Mouse (Mus musculus) hindbrain, embryonic 12.5 days (tissue): ENCODE results near the gene Ncoa7. TPM values are rescaled to one million over a fixed set of nuclear protein-coding genes. Genes with fewer than 3 reads are reported as not detected.
A peak's percentile ranks its signal among the peaks of the same experiment; 100 is the strongest.

Source experiments
- ATAC-seq: fragments of 200-750 bp; cut with Nextera tagmentation; 2 replicates; pipeline ENCODE4 v1.8.0; 2017; ENCODE audit warnings: moderate TSS enrichment; ENCODE audit not compliant: low FRiP score
- H3K27ac ChIP-seq: fragments of 300-500 bp; sonication (generic); 2 replicates; pipeline ENCODE4 v1.5.1; 2016; ENCODE audit warnings: mild to moderate bottlenecking
- H3K27me3 ChIP-seq: fragments of 300-500 bp; sonication (generic); 2 replicates; pipeline ENCODE4 v1.6.1; 2016; ENCODE audit warnings: mild to moderate bottlenecking
- H3K36me3 ChIP-seq: fragments of 300-500 bp; sonication (generic); 2 replicates; pipeline ENCODE4 v1.6.1; 2016; ENCODE audit warnings: mild to moderate bottlenecking
- H3K4me1 ChIP-seq: fragments of 300-500 bp; sonication (generic); 2 replicates; pipeline ENCODE4 v1.6.1; 2016
- H3K4me2 ChIP-seq: fragments of 300-500 bp; sonication (generic); replicated peaks from 2 replicates; pipeline ENCODE4 v1.6.1; 2016; ENCODE audit warnings: mild to moderate bottlenecking
- H3K4me3 ChIP-seq: fragments of 300-500 bp; sonication (generic); 2 replicates; pipeline ENCODE4 v1.5.1; 2016; ENCODE audit warnings: mild to moderate bottlenecking
- H3K9ac ChIP-seq: fragments of 300-500 bp; sonication (generic); 2 replicates; pipeline ENCODE4 v1.6.1; 2016; ENCODE audit warnings: mild to moderate bottlenecking, moderate library complexity
- H3K9me3 ChIP-seq: fragments of 300-500 bp; sonication (generic); replicated peaks from 2 replicates; pipeline ENCODE4 v1.6.1; 2016; ENCODE audit warnings: mild to moderate bottlenecking
- WGBS: fragments of 180-500 bp; shearing (Covaris S2); methylation state at CpG from one replicate; pipeline ENCODE4 v1.1.7; 2016; 5-methylcytosine and 5-hydroxymethylcytosine counted together
- polyA plus RNA-seq: library from polyadenylated mRNA; unstranded; fragments of >200 nt; fragmentation: Nextera tagmentation; extraction: Ambion mirVana; gene quantifications from 2 replicates; pipeline ENCODE4 v1.2.1, GENCODE M21; 2016

The Ncoa7 gene
- polyA plus RNA-seq: 8.6 and 11.3 TPM in 2 replicates

DNA sequence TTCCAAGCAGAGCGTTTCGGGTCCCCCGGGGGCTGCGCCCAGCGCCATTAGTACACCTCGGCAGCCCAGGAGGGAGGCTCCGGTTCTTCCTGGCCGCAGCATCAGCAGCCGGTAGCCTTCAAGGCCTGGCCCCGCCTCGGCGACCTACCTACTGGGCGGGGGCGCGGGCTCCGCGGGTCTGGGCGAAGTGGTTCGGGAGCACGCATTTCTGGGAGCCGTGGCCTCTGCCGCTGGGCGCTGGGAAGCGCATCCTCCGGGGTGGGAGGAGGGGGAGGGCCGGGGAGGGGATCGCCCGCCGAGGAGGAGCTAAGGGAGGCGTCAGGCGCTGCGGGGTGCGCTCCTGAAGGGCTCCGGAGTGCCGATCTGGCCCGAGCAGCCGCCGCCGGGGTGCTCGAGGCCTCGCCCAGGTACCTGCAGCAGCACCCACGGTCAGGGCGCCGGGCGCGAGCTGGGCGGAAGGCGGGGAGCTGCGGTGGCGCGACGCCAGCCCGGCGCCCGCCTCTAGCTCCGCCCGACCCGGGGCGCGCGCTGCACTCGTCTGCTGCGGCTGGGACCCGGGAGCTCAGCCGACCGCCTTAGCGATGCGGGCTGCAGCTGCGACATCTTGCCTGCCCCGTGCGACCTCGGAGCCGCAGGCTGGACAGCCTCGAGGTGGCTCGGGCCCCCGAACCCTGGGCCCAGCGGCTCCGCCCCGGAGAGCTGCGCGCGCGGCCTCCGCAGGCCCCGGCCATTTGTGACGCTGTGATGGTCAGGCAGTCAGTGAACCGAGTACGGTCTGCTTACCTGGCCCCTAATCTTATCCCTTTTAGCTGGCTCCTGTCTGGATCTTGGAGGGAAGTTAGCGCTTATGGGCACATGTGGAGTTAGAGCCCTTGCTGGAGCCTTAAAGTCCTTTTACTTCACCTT, at the start of gene Ncoa7:
TSS of gene Ncoa7 (minus strand) at position 646 of the 906 bp plus-strand sequence.
- WGBS: under 1% methylated on average over 70 of the region's 89 CpGs

DNA sequence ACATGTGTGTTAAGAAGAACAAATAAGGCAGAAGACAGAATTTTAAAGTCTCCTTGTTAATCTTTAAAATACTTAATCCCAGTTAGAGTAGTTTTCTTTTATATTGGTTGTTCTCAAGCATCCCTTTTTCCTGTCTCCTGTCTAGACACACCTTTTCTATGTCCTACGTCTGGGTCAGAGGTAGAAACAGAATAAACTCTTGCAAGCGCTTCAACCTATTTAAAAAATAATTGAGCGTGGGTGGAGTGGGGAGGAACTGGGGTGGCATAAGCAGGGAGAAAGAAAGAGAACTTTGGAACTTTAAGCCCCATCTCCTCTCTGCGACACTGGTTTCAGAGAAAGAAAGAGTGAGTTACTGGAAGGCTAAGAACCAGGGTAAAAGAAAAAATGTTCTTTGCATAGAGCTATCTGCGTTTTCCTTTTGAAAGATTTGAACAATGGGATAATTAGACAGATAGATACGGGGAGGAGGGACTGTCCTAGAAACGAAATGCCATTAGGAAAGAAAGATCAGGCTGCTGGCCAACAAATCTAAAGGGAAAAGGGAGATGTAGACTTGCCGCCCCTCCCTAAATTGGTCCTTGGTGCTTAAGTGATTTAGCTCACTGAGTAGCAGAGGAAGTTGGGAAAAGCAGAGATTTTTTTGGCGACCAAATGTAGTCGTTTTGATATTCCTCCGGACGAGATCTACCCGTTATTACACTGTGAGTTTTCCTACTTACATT, 42.1 kb upstream of the Ncoa7 start:
- Histone ChIP-seq H3K9ac (no peak overlapping the region), H3K4me3 (no peak overlapping the region), H3K4me2 (no peak overlapping the region), H3K9me3 (no peaks in the 10 kb centered on the region), H3K27ac (no peak overlapping the region), H3K27me3 (peaks cover 54% of the 10 kb centered on the region), H3K36me3 (no peaks in the 10 kb centered on the region), H3K4me1 (peaks cover 23% of the 10 kb centered on the region)
- ATAC-seq: no peak
- 13% methylated on average over 13 of the region's 13 CpGs for whole genome bisulfite sequencing

More for the DNA sequence above, at the start of gene Ncoa7:
- Histone ChIP-seq H3K27ac (peak within 1 kb of the TSS; percentile 94), H3K27me3 (no peaks in the 10 kb centered on the region), H3K9ac (peak within 1 kb of the TSS; percentile 77), H3K4me3 (peak within 1 kb of the TSS; percentile 70), H3K4me1 (0 out of 2 replicates have a peak, but pooled peaks cover 2% of the 10 kb centered on the region), H3K36me3 (no peaks in the 10 kb centered on the region), H3K9me3 (no peaks in the 10 kb centered on the region), H3K4me2 (peak within 1 kb of the TSS; percentile 52)
- peak; percentile 95 for ATAC-seq

DNA sequence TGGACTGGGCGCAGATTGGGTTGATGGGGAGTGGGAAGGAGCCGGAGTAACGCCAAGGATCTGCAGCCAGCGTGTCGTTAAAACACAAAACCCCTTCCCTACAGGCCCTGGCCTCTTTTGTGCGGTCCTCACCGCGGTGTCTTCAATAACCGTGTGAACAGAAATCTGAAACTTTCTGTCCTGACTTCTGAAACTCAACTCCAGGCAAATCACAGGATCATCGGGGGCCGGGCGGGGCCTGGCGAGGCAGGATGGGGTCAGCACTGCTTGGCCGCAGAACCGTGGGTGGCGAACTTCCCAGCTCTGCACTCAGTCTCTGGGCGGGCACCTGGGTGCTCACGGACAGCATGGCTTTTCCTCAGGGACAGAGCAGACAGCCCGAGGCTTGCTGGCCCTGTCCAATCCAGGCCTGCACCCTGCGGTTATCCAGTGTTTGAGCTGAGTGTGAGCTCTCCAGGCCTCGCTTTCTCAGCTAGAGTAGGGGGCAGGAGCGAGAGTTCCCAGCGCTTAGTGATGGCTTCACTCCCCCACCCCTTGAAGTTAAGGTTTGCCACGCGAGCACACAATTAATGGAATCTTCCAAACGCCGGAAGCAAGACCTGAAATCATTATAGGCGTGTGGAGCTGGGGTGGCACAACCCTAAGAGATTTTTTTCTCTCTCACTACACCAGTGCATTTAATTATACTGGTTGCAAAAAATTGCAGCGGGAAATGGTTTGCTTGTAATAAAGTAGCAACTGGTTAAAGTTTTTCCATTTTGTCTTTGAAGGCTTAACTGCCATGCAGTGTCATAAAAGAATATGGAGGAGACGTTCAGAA, 41.3 kb upstream of the Ncoa7 start:
- Histone ChIP-seq H3K36me3 (no peaks in the 10 kb centered on the region), H3K4me3 (peak overlapping the region; percentile 62), H3K4me1 (peaks cover 23% of the 10 kb centered on the region), H3K9ac (peak overlapping the region; percentile 23; the same call in 1 of the 2 replicates), H3K27ac (0 out of 2 replicates have a peak overlapping the region, but pooled peaks have one; percentile 1), H3K27me3 (peaks cover 54% of the 10 kb centered on the region), H3K4me2 (peak overlapping the region; percentile 85), H3K9me3 (no peaks in the 10 kb centered on the region)
- WGBS: 1% methylated on average over 30 of the region's 30 CpGs
- ATAC-seq: 0 out of 2 replicates have a peak, but pooled peaks have one; percentile 4

DNA sequence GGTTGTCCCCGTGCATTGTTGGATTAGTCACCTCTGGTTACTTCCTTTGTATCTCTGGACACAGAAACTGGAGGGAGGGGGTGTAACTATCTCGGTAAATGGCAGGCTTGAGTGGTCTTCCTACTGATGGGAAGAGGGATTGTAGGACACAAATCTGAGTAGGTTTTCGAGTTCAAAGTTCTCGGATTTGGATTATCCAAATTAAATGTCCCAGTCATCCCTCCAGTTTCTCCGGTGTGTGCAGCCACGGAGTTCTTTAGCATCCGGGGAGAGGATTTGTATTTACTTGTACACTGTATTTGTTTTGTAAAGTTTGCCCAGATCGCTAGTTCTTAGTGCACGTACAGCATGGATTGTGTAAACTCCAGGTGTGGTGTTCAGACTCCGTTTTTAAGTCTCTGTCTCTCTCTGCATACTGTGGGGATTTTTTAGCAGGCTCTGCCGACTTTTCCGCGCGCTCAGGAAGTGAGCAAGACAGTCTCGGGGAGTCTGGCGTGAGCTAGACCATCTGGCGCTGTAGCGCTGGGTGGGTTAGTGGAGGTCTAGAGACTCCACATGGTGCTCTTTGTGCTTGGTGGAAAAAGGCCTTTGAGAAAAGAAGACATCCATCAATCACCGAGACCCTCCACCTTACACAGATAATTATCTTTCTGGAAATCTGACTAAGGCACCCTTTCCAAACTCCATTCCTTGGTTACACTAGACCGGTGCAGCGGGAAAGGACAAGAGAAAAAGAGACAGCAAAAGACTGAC, 40.5 kb upstream of the Ncoa7 start:
- H3K27ac ChIP-seq: 0 out of 2 replicates have a peak overlapping the region, but pooled peaks have one; percentile 1
- peak; percentile 18; the same call in 1 of the 2 replicates for ATAC-seq
- peaks cover 23% of the 10 kb centered on the region for H3K4me1 ChIP-seq
- peaks cover 54% of the 10 kb centered on the region for H3K27me3 ChIP-seq
- H3K9ac ChIP-seq: no peak overlapping the region
- H3K9me3 ChIP-seq: no peaks in the 10 kb centered on the region
- no peaks in the 10 kb centered on the region for H3K36me3 ChIP-seq
- H3K4me3 ChIP-seq: peak overlapping the region; percentile 62
- peak overlapping the region; percentile 85 for H3K4me2 ChIP-seq
- WGBS: under 1% methylated on average over 21 of the region's 21 CpGs

DNA sequence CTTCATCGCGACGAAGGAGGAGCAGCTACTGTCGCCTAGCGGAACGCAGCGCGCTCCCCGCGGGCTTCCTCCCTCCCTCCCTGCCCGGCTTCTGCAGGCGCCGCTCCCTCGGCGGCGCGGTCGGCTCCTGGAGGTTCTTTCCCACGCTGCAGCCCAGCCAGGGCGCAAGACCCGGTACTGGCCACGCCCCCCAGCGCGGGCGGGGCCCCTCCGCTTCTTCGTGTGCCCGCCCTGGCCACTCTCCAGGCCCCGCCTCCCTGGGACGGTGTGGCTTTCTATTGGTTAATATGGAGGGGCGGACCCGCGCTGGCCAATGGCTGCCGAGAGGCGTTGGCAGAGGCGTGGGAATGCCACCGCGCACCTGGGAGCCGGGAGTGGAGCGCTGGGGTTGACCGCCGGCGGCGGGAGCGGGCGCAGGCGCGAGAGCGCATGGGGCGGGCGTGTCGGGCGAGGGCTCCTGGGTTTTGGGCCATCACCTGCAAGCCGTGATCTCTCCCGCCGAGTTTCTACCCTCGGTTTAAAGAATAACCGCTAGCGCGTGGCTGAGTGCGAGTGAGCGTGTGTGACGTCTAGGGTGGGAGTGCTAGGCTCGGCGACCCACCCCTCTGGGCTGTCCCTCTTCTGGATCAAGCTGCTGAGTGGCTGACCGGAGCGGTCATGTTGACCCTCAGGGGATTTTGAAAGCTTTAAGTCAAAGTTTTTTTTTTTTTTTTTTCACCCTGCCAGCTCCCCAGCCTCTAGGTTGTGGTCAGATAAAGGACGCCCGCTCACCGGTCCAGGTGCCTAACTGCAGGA, 39.7 kb upstream of the Ncoa7 start, which contains the start of gene Hey2:
TSS of gene Hey2 (minus strand) at position 159 of the 795 bp plus-strand sequence.
- Histone ChIP-seq H3K9ac (peak within 1 kb of the TSS; percentile 65), H3K27ac (0 out of 2 replicates have a peak within 1 kb of the TSS, but pooled peaks have one; percentile 1), H3K9me3 (no peaks in the 10 kb centered on the region), H3K4me1 (peaks cover 23% of the 10 kb centered on the region), H3K27me3 (peaks cover 54% of the 10 kb centered on the region), H3K4me2 (peak within 1 kb of the TSS; percentile 85), H3K4me3 (peak within 1 kb of the TSS; percentile 62), H3K36me3 (no peaks in the 10 kb centered on the region)
- under 1% methylated on average over 69 of the region's 70 CpGs for WGBS
- ATAC-seq: peak; percentile 100

DNA sequence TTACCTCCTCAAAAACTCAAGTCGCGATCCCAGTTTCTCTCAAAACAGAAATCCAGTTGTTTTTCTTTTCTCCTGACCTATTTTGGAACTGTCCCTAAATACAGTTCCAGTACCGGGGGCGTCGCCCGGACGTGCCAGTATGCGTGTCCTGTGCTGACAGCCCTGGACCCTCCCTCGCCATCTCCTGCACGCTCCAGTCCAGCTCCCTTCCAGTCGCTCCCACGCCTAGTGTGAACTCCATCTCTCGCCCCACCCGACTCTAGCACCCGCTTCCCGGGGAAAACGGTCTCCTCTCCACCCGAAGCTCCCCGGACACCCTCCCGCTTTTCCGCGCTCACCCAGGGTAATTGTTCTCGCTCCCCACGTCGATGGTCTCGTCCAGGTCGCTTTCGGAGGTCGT, 39.1 kb upstream of the Ncoa7 start:
- Histone ChIP-seq H3K9me3 (no peaks in the 10 kb centered on the region), H3K4me3 (peak overlapping the region; percentile 62), H3K27me3 (peaks cover 54% of the 10 kb centered on the region), H3K4me2 (peak overlapping the region; percentile 85), H3K9ac (peak overlapping the region; percentile 65), H3K27ac (no peak overlapping the region), H3K36me3 (no peaks in the 10 kb centered on the region), H3K4me1 (peaks cover 23% of the 10 kb centered on the region)
- ATAC-seq: peak; percentile 76
- WGBS: under 1% methylated on average over 29 of the region's 29 CpGs

DNA sequence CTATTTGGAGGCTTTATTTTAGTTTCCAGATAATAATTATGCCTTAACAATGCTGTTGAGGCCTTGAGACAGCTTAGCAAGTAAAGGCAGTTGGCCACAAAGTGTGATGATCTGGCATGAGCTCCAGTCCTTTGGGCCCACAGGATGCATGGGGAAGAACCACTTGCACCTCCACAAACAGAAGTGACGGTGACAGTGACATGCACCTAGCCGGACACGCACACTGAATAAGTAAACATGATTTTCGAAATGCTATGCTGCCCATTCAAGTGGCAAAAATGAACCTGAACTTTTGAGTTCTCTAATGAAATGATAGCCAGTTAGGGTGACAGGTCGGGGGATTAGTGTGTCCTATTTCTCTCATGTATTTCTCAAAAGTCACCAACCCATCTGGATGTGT, 37.7 kb upstream of the Ncoa7 start:
- H3K9ac ChIP-seq: no peak overlapping the region
- 75% methylated on average over 5 of the region's 5 CpGs for WGBS
- no peaks in the 10 kb centered on the region for H3K36me3 ChIP-seq
- H3K4me3 ChIP-seq: no peak overlapping the region
- no peaks in the 10 kb centered on the region for H3K9me3 ChIP-seq
- ATAC-seq: no peak
- H3K27me3 ChIP-seq: peaks cover 41% of the 10 kb centered on the region
- no peak overlapping the region for H3K27ac ChIP-seq
- 0 out of 2 replicates have a peak overlapping the region, but pooled peaks have one; percentile 2 for H3K4me2 ChIP-seq
- peaks cover 23% of the 10 kb centered on the region for H3K4me1 ChIP-seq

DNA sequence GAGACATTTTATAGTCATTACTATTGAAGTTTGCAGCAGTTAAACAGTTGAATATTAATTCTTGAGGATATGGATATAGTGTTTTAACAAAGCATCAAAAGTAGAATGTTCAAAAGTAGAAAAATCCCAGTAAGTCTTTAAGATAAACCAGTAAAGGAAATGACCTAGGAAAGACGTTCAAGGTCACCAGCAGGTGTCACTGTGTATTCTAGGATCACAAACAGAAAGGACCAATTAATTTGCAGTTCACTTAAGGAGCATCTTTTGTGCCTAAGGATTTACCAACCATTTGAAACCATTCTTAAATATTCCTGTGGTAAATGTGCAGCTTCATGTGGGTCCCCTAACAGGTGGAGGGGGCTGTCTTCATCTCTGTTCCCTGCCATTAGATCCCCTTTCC, 35.1 kb upstream of the Ncoa7 start:
- 0% methylated on average over 1 of the region's 1 CpGs for WGBS
- peaks cover 6% of the 10 kb centered on the region; the same call in 1 of the 2 replicates for H3K36me3 ChIP-seq
- H3K9ac ChIP-seq: no peak overlapping the region
- H3K4me2 ChIP-seq: no peak overlapping the region
- no peak overlapping the region for H3K27ac ChIP-seq
- peaks cover 18% of the 10 kb centered on the region; the same call in 1 of the 2 replicates for H3K27me3 ChIP-seq
- H3K4me3 ChIP-seq: no peak overlapping the region
- peaks cover 8% of the 10 kb centered on the region; the same call in 1 of the 2 replicates for H3K4me1 ChIP-seq
- H3K9me3 ChIP-seq: no peaks in the 10 kb centered on the region
- ATAC-seq: no peak

DNA sequence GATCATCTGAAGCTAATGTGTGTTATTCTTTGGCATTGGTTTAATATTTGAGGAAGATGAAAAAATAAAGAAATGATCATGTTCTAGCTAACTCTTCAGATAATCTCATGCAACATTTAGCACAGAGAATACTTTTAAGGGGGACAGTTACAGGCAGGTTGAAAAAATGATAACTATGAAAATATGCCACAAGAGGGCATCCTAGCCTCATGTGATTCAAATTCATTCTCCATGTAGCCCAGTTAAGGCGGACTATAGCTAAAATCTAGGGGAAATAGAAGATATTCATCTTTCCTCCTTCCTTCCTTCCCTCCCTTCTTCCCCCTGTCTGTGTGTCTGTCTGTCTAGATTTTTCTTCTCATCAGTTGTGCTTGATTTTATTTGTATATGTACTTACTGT, 21.9 kb upstream of the Ncoa7 start:
- H3K27me3 ChIP-seq: no peaks in the 10 kb centered on the region
- H3K9ac ChIP-seq: no peak overlapping the region
- no peak overlapping the region for H3K27ac ChIP-seq
- H3K4me2 ChIP-seq: no peak overlapping the region
- ATAC-seq: no peak
- H3K4me1 ChIP-seq: no peaks in the 10 kb centered on the region
- 17% methylated on average over 1 of the region's 1 CpGs for WGBS
- no peak overlapping the region for H3K4me3 ChIP-seq
- H3K36me3 ChIP-seq: no peaks in the 10 kb centered on the region
- no peaks in the 10 kb centered on the region for H3K9me3 ChIP-seq

DNA sequence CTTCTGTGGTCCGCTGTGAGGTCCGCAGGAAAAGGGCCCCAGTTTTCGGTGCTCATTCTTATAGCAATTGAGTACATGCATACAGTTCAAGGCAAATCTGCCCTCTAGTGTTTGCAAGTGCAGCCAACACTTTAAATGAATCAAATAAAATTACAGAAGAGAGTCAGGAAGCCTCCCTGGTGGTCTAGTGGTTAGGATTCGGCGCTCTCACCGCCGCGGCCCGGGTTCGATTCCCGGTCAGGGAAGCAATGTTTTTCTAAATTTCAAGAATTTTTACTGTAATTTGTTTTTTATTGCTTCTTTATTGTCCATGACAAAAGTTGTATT, 7.8 kb upstream of the Ncoa7 start:
- Histone ChIP-seq H3K4me3 (peak overlapping the region; percentile 37), H3K4me1 (no peaks in the 10 kb centered on the region), H3K9me3 (no peaks in the 10 kb centered on the region), H3K36me3 (no peaks in the 10 kb centered on the region), H3K27me3 (no peaks in the 10 kb centered on the region), H3K27ac (no peak overlapping the region), H3K9ac (no peak overlapping the region), H3K4me2 (peak overlapping the region; percentile 45)
- ATAC-seq: peak; percentile 96
- WGBS: 9% methylated on average over 11 of the region's 11 CpGs
